Mouse (Mus musculus) megakaryocyte, embryonic 14.5 days (primary cell): Measurements from ENCODE around the gene Rundc3a. TPM values are rescaled to one million over a fixed set of nuclear protein-coding genes. Genes with fewer than 3 reads are reported as not detected.

Source experiments
- H3K27me3 ChIP-seq: replicated peaks from 2 replicates; pipeline ENCODE3; 2012; ENCODE audit warnings: inconsistent platforms
- H3K36me3 ChIP-seq: replicated peaks from 2 replicates; pipeline ENCODE3; 2012; ENCODE audit warnings: low read length, inconsistent platforms, mixed read lengths
- H3K4me1 ChIP-seq: 2 replicates; pipeline ENCODE4 v1.6.1; 2012; ENCODE audit warnings: inconsistent platforms
- H3K4me3 ChIP-seq: replicated peaks from 2 replicates; pipeline ENCODE3; 2012; ENCODE audit warnings: moderate library complexity, mild to moderate bottlenecking, inconsistent platforms
- H3K9me3 ChIP-seq: 2 replicates; pipeline ENCODE4 v1.6.1; 2012; ENCODE audit warnings: inconsistent platforms
- FLI1 ChIP-seq: IDR thresholded peaks from 2 replicates; pipeline ENCODE4 v1.6.1; 2012; ENCODE audit warnings: low read length, inconsistent platforms, mixed read lengths
- GATA1 ChIP-seq: IDR thresholded peaks from 3 replicates; pipeline ENCODE4 v1.6.1; 2012; ENCODE audit warnings: mixed read lengths, low read length, inconsistent platforms, borderline replicate concordance
- polyA plus RNA-seq: library from polyadenylated mRNA; stranded (reverse); fragments of >175 nt; gene quantifications from 2 replicates; pipeline ENCODE4 v1.2.3, GENCODE M21; 2012; ENCODE audit warnings: low replicate concordance; ENCODE audit not compliant: insufficient read depth

Rundc3a gene
- polyA plus RNA-seq, 1 experiment: 3.8 TPM

DNA sequence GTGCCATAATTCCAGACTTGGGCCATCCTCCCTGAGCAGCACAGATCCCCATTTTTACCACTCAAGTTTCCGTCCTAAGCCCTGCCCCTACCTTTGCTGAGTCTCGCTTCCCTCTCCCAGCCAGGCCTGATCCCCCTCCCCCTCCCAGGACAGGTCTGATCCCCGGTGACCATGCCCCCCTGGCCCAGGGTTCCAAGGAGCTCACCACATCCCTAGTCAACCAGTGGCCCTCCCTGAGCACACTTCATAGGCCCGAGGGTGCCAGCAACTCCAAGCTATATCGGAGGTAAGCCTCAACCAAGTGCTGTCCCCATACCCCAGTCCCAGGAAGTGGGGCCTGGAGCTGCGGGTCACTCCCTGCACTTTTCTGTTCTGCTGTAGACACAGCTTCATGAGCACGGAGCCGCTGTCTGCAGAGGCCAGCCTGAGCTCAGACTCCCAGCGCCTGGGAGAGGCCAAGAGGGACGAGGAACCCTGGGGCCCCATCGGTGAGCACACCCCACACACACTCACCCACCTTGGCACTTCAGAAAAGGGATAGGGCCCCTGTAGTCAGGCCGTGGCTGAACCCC lies 7.4 kb downstream of the Rundc3a start:
- TF ChIP-seq GATA1 (no peak), FLI1 (no peak)
- no peak overlapping the region for H3K4me3 ChIP-seq
- H3K4me1 ChIP-seq: peaks cover 31% of the 10 kb centered on the region
- peaks cover 35% of the 10 kb centered on the region for H3K36me3 ChIP-seq
- peaks cover 63% of the 10 kb centered on the region for H3K27me3 ChIP-seq
- H3K9me3 ChIP-seq: 0 out of 2 replicates have a peak, but pooled peaks cover 5% of the 10 kb centered on the region

- TF ChIP-seq FLI1 (no peak), GATA1 (no peak)
- no peak overlapping the region for H3K4me3 ChIP-seq
- peaks cover 49% of the 10 kb centered on the region for H3K27me3 ChIP-seq
- H3K4me1 ChIP-seq: peaks cover 45% of the 10 kb centered on the region
- peaks cover 37% of the 10 kb centered on the region for H3K36me3 ChIP-seq
- 0 out of 2 replicates have a peak, but pooled peaks cover 5% of the 10 kb centered on the region for H3K9me3 ChIP-seq
Measured at GRCm38 (mm10) chr11:102401898-102402500, 8.8 kb downstream of the Rundc3a start.

DNA sequence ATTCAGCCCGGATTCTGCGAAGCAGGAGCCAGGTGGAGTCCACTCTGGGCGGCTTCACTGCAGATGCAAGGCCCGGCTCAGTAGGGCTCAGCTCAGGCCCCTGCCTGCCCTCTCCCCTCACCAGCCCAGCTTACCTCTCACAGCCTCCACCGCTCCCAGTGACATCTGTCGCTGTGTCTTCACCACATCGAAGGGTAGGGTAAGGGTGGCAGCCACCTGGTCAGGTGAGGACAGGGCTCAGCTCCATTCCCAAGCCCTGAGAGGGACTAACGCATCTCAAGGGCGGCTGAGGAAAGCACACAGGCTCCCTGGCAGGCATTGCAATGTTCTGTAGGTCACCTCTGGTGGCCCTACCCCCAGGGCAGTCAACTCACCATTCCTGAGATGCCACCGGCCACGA lies 10.5 kb downstream of the Rundc3a start:
- Histone ChIP-seq H3K4me3 (no peak overlapping the region), H3K27me3 (peaks cover 33% of the 10 kb centered on the region), H3K4me1 (peaks cover 47% of the 10 kb centered on the region), H3K9me3 (0 out of 2 replicates have a peak, but pooled peaks cover 3% of the 10 kb centered on the region), H3K36me3 (peaks cover 37% of the 10 kb centered on the region)
- no peak for TF ChIP-seq FLI1
- no peak for TF ChIP-seq GATA1

GRCm38 (mm10) chr11:102404161-102405010 lies 11.2 kb downstream of the Rundc3a start:
- TF ChIP-seq GATA1 (no peak), FLI1 (no peak)
- Histone ChIP-seq H3K4me1 (peaks cover 52% of the 10 kb centered on the region), H3K4me3 (no peak overlapping the region), H3K9me3 (0 out of 2 replicates have a peak, but pooled peaks cover 3% of the 10 kb centered on the region), H3K27me3 (peaks cover 26% of the 10 kb centered on the region), H3K36me3 (peaks cover 37% of the 10 kb centered on the region)

DNA sequence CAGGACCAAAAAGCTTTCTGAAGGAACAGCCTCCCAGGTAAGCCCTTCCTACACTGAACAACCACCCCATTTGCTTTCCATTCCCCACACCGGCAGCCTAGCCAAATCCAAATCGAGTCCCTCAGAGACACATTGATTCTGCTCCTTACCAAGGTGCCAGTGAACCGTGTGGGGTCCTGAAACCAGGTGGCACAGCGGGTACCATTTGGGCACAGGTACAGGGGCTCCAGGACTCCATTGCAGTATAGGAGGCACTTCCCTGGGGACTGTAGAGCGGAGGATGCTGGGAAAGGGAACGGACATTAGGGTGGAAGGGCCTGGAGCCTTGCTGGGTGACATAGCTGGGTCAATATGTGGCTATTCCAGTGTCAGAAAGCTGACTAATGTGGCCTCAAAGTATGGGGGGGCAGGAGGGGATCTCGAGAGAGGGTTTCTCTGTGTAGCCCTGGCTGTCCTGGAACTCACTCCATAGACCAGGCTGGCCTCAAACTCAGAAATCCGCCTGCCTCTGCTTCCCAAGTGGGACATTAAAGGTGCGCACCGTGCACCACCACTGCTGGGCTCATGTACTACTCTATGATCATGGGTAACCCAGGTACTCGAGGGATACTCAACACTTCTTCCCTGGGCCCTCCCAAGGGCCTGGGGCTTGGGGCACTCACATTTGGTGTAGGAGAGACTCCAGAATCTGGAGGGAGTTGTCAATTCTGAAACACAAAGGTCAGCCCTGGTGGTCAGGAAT lies 12.5 kb downstream of the Rundc3a start:
- TF ChIP-seq FLI1 (no peak), GATA1 (no peak)
- peaks cover 37% of the 10 kb centered on the region for H3K36me3 ChIP-seq
- H3K27me3 ChIP-seq: peaks cover 12% of the 10 kb centered on the region
- no peaks in the 10 kb centered on the region for H3K9me3 ChIP-seq
- peak overlapping the region; percentile 96 for H3K4me3 ChIP-seq
- peaks cover 53% of the 10 kb centered on the region for H3K4me1 ChIP-seq

DNA sequence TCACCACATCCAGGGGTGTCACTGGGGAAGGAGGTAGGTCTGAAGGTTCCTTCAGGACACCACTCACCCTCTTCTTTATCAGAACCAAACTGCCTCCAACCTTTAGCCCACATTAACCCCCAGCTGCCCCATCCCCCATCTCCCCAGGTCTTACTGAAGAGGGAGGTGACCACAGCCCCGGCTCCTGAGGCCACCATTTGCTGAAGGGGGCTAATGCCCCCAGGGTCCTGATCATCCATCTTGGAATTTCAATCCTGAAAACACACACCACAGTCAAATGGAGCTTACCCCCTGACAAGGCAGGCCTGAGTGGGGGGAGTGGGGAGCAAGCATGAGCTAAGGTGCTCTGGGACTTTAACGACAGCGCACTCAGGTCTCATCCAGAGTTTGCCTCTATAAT lies 13.2 kb downstream of the Rundc3a start:
- H3K9me3 ChIP-seq: no peaks in the 10 kb centered on the region
- no peak for TF ChIP-seq FLI1
- TF ChIP-seq GATA1: no peak
- H3K36me3 ChIP-seq: peaks cover 37% of the 10 kb centered on the region
- peaks cover 59% of the 10 kb centered on the region for H3K4me1 ChIP-seq
- peaks cover 7% of the 10 kb centered on the region for H3K27me3 ChIP-seq
- peak overlapping the region; percentile 96 for H3K4me3 ChIP-seq

DNA sequence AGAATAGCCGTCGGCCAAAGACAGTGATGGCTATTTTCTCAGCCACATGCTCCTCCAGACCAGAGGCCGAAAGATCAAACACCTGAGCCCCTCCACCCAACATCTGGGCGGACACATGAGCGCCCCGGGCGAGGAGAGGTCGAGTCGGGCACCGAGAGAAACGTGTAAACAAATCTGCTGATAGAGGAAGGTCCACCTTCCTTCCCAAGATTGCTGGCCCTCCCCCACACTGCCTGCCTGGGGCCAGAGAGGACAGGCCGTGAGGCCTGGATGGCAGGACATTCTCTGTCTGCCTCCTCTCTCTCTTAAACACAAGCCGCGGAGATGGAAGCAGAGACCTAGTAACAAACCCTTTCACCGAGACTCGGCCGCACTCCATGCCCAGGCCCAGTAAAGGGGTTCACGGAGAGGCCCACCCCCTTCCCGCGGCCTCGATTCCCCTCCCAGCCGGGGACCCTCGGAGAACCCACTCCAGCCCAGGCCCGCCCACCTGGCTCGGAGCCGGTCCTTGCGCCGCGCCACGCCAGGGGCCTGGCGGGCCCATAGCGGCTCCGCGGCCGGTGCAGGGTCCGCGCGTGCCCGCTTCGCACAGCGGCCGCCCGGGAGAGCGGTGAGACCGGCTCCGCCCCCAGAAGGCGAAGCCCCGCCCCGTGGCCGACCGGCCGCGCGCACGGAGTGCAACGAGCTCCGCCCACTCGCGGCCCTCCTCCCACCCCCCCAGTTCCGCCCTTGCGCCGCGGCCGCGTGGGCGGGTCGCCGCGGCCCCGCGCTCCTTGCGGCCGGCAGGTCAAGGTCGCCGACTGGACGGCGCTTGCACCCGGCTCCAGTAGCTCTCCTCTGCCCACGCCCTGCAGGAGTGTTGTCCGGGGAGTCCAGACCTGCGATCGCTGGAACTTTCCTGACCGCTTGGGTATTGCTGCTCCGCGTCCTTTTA lies 14.0 kb downstream of the Rundc3a start:
- H3K36me3 ChIP-seq: peaks cover 36% of the 10 kb centered on the region
- H3K27me3 ChIP-seq: peaks cover under 1% of the 10 kb centered on the region
- TF ChIP-seq GATA1: no peak
- no peak for TF ChIP-seq FLI1
- H3K4me3 ChIP-seq: peak overlapping the region; percentile 96
- H3K4me1 ChIP-seq: peaks cover 62% of the 10 kb centered on the region
- no peaks in the 10 kb centered on the region for H3K9me3 ChIP-seq

DNA sequence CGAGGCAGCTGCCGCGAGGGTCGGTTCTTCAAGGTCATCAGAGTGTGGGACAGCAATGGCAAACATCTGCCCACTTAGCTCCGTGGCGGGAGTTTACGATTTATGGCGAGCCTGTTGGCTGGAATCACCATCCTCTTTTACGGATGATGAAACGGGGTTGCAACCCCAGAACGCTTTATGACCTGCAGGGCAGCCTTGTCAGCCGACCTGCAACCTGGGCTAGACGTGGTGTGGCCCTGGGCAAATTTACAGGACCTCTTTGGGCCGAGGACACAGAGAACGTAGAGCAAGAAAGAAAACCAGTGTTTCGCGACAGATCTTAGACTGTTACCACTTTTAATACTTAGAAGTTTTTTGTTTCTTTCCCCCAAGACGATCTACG lies 14.6 kb downstream of the Rundc3a start, which contains the start of gene Slc25a39:
Slc25a39 (minus strand) TSS at position 113 of the 382 bp plus-strand sequence.
- TF ChIP-seq GATA1: no peak
- no peak for TF ChIP-seq FLI1
- Histone ChIP-seq H3K4me3 (peak within 1 kb of the TSS; percentile 96), H3K9me3 (no peaks in the 10 kb centered on the region), H3K27me3 (no peaks in the 10 kb centered on the region), H3K36me3 (peaks cover 29% of the 10 kb centered on the region), H3K4me1 (peaks cover 57% of the 10 kb centered on the region)
